Mouse (Mus musculus) duodenum, adult 2 months (tissue): ENCODE measurements around the gene Retreg2. TPM values are rescaled to one million over a fixed set of nuclear protein-coding genes. Genes with fewer than 3 reads are reported as not detected.

ENCODE experiments used
- polyA plus RNA-seq: library from polyadenylated mRNA; depleted of rRNA; stranded (reverse); fragments of >200 nt; gene quantifications from 2 replicates; pipeline ENCODE4 v1.2.3, GENCODE M21; 2012; ENCODE audit warnings: low replicate concordance; rRNA removed

The Retreg2 gene
- polyA plus RNA-seq = 55.7 and 99.5 TPM in 2 replicates

DNA sequence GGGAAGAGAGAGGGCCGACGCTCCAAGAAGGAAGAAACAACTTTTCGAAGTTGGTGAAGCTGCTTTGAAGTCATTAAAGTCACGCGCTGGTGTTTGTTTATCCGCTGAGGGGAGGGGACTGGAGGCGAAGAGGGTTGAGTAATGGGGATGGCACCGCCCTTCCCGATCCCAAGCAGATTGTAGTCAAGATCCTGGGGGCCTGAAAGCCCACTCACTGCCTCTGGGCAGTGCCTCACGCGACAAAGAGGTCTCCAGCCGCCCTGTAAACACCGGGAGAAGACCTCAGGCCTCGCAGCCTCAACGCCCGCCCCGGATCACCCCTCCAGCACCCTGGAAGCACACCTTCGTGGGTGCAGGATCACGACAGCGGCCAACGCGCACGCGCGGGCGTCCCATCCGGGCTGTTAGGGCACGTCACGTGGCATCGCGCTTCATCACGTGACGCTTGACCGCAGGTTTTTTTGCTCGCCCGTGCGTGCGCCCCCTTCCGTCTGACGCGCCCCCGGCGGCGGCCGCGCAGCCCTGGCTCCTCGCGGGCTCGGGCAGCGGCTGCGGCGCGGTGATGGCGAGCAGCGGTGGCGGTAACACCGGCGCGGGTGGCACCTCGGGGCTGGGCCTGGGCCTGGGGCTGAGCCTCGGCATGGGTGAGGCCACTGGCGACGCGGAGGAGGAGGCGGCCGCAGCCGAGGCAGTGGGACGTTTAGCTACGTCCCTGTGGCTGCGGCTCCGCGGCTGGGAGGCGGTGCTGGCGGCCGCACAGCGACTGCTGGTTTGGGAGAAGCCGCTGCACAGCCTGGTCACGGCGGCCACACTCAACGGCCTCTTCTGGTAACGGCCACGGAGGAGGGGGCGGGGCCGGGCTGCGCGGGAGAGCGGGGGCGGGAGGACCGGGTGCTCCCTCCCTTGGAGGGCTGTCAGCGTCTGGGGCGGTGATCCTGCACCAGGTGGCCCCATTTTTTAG lies at the start of gene Retreg2, which contains the start of gene Cnppd1:
TSS of gene Retreg2 (plus strand) at position 478 of the 961 bp plus-strand sequence.
TSS of gene Cnppd1 (minus strand) at position 411 of the 961 bp plus-strand sequence.

GRCm38 (mm10) chr1:75124346-75125321 lies 17.9 kb upstream of the Retreg2 start, which contains the start of gene Nhej1:
Gene Nhej1, minus strand, starts transcription at chr1:75125200.

DNA sequence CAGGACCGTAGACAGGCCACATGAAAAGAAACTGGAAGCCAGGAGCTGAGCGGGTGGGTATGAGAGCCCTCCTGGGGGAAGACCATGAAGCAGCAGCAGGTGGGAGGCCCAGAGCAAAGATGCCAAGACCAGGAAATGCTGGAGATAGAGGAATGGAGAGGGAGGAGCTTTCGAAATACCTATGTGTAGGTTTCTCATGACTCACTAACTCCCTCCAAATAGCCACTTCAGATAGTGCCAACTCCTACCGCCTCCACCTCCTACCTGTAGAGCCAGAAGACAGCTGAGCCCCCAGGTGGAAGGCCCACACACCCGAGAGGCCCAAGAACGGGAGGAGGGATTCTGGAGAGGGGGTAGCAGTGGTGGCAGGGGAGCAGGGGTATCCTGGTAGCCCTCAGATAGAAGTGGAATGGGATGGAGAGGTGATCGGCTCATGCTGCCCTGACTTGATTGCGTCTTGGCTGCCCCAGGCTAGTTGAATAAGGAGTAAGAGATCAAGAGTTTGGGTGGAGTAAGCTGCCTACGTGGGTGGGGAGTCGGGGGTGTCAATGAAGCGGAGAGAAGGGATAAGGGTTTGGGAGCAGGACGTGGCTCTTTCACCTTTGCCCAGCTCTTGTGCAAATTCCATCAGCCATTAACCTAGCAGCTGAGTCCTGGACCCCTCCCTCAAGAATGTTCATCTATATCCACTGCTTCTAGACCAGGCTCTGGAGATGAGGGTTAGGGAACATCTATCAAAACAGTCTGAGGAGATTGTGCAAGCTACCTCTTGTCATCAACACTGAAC lies 9.0 kb upstream of the Retreg2 start, which contains the start of gene Slc23a3:
TSS of gene Slc23a3 (minus strand) at position 470 of the 787 bp plus-strand sequence.

DNA sequence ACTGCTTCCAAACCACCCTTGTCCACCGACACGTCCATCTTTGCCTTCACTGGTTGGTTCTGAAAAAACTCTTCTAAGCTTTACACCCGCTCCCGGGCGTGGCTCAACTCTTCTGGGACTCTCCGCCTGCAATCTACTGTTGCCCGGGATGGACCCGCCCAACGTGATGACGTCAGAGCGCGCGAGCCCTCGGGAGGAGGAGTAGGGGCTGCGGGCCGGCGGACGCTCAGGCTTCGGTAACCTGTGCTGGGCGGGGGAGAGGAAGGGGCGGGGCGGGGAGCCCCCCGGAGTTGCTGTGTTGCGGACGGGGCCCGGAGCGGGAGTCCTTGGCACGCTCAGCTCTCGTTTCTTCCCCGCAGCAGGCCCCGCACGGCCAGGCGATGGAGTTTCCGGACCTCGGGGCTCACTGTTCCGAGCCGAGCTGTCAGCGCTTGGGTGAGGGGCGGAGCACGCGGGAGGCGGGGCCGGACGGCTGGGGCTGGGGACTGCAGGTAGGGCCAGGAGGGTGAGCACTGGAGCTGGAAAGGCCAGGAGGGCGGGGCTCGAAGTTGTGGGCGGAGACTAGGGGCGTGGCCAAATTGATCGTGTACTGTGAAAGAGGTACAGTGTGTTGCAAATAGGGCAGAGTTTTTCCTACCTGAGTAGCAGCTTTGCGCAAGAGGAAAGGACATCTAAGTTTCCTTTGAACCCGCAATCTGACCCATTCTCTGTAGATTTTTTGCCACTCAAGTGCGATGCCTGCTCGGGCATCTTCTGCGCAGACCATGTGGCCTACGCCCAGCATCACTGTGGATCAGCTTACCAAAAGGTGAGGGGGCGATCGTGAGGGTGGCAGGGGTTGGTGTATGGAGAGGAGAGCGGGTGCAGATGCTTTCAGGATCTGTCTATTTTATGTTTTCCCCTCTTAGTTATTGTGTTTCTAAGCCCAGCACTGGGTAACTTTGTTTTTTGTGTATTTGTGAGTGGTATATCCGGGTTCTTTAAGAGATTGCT lies 26.2 kb downstream of the Retreg2 start, which contains the start of gene Zfand2b:
TSS of gene Zfand2b (plus strand) at position 175 of the 993 bp plus-strand sequence.

GRCm38 (mm10) chr1:75180105-75180590 lies 37.6 kb downstream of the Retreg2 start, which contains the start of gene Abcb6:
Gene Abcb6, minus strand, starts transcription at chr1:75180392.

DNA sequence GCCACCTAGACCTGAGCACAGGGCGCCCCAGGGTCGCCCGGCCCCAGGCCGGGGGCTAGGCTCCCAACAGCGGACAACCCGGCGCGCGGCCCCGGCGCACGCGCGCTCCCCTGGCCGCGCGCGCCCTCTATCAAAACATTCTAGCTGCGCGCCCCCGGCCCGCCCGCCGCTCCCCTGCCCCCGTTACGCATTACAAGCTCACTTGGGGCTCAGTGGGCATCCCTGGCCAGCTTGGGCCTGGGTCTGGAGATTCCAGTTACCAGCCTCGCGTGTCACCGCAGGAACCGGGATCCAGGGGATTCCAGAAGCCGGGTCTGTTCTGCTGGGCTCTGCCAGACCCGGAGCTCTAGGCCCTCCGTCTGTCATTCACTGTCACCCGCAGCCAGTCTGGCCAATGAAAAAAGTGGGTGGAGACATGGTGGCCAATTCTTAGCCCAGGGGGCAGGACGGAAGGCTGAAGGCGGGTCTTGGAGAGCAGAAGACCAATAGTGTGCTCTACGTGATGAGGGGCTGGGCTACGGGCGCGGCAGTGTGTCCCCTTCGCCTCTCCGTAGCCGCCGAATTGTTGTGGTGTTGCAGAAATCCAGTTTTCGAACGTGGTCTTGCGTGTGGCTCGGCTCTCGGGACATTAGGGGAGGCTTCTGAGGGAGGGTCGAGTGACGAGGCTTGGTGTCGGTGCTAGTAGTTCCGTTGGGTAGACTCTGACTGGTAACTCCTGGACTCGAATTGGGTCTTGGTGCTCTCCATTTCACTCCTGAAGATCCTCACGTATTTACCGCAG lies 49.2 kb downstream of the Retreg2 start, which contains the start of the genes Ankzf1 and Atg9a:
TSS of gene Ankzf1 (plus strand) at position 530 of the 781 bp plus-strand sequence.
TSS of gene Atg9a (minus strand) at position 575 of the 781 bp plus-strand sequence.

Other genes starting within 250 kb of the Retreg2 start
- 1.1 and 1.6 TPM in 2 replicates for gene Cryba2, start 249.6 kb upstream of the Retreg2 start, polyA plus RNA-seq
- 0.07 and 0.20 TPM in 2 replicates for gene Cfap65, start 207.2 kb upstream of the Retreg2 start, polyA plus RNA-seq
- 107 and 239 TPM in 2 replicates for gene Ihh, start 191.1 kb upstream of the Retreg2 start, polyA plus RNA-seq
- gene Nhej1, start 17.6 kb upstream of the Retreg2 start, polyA plus RNA-seq = 1.7 and 2.3 TPM in 2 replicates
- 1.2 and 2.3 TPM in 2 replicates for gene Slc23a3, start 8.9 kb upstream of the Retreg2 start, polyA plus RNA-seq
- 40.3 and 56.9 TPM in 2 replicates for gene Cnppd1, start 67 bp upstream of the Retreg2 start, polyA plus RNA-seq
- 63.2 and 93.5 TPM in 2 replicates for gene Zfand2b, start 25.9 kb downstream of the Retreg2 start, polyA plus RNA-seq
- gene Abcb6, start 37.6 kb downstream of the Retreg2 start, polyA plus RNA-seq = 20.6 and 30.7 TPM in 2 replicates
- gene Ankzf1, start 49.4 kb downstream of the Retreg2 start, polyA plus RNA-seq = 13.9 and 15.1 TPM in 2 replicates
- gene Atg9a, start 49.4 kb downstream of the Retreg2 start, polyA plus RNA-seq = 68.6 and 124 TPM in 2 replicates
- gene Glb1l, start 68.0 kb downstream of the Retreg2 start, polyA plus RNA-seq = 1.0 and 1.3 TPM in 2 replicates
- gene Stk16, start 68.1 kb downstream of the Retreg2 start, polyA plus RNA-seq = 215 and 279 TPM in 2 replicates
- gene Tuba4a, start 77.1 kb downstream of the Retreg2 start, polyA plus RNA-seq = 83.6 and 122 TPM in 2 replicates
- gene A630095N17Rik, start 89.3 kb downstream of the Retreg2 start, polyA plus RNA-seq = not detected in 2 replicates
- gene Dnajb2, start 93.6 kb downstream of the Retreg2 start, polyA plus RNA-seq = 18.0 and 21.0 TPM in 2 replicates
- gene Ptprn, start 121.7 kb downstream of the Retreg2 start, polyA plus RNA-seq = 5.3 and 6.2 TPM in 2 replicates
- 4.1 and 5.5 TPM in 2 replicates for gene Resp18, start 135.6 kb downstream of the Retreg2 start, polyA plus RNA-seq
- 188 and 371 TPM in 2 replicates for gene Dnpep, start 175.2 kb downstream of the Retreg2 start, polyA plus RNA-seq
- 207 and 271 TPM in 2 replicates for gene Des, start 217.6 kb downstream of the Retreg2 start, polyA plus RNA-seq
- gene Speg, start 232.5 kb downstream of the Retreg2 start, polyA plus RNA-seq = 32.3 and 57.1 TPM in 2 replicates